Mouse (Mus musculus) heart, adult 2 months (tissue): ENCODE results near the gene Rmnd5b.

Source experiments
- CTCF ChIP-seq: fragments of 200-600 bp; IDR thresholded peaks from 2 replicates; pipeline ENCODE4 v1.8.1; 2022; ENCODE audit warnings: antibody characterized with exemption, mild to moderate bottlenecking, moderate library complexity
- EP300 ChIP-seq: fragments of 200-500 bp; IDR thresholded peaks from 2 replicates; pipeline ENCODE4 v1.6.1; 2011; ENCODE audit warnings: low read depth, low read length, control low read depth; ENCODE audit not compliant: insufficient read depth
- POLR2A ChIP-seq: fragments of 200-500 bp; IDR thresholded peaks from 2 replicates; pipeline ENCODE4 v1.6.1; 2011; ENCODE audit warnings: mild to moderate bottlenecking, low read depth, low read length, control low read depth; ENCODE audit not compliant: insufficient read depth

DNA sequence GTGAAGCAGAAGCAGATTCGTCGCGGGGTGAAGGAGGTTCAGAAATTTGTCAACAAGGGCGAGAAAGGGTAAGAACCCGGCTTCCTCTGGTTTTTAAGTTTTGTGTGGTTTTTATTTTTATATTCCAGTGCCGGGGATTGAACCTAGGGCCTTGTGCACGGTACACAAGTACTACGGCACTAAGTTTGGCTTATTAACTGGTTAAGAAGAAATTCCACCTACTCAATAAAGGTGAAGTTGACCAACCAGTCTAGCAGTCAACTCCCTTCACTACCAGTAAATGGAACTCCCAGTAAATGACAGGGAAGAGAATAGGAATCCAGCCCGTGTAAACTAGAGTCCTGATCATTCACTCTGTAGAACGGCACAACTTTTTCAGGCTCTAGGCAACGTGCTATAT, 15.6 kb downstream of the Rmnd5b start:
- no peak for TF ChIP-seq POLR2A
- TF ChIP-seq CTCF = no peak
- no peak for TF ChIP-seq EP300
